Mouse (Mus musculus) liver, adult 2 months (tissue): ENCODE measurements at regions not wholly inside any gene's neighbourhood (a gene's known extent, or its start where the extent isn't known, plus 50 kb on each side); places are given as distances from the start of the nearest gene placed in this dataset.

Experiments used
- CTCF ChIP-seq: fragments of 200-500 bp; IDR thresholded peaks from 2 replicates; pipeline ENCODE4 v1.5.1; 2011; ENCODE audit warnings: low read depth, low read length, control low read depth
- POLR2A ChIP-seq: fragments of 200-500 bp; IDR thresholded peaks from 2 replicates; pipeline ENCODE4 v1.6.1; 2011; ENCODE audit warnings: low read length, control low read depth; ENCODE audit not compliant: insufficient read depth; ENCODE audit errors: extremely low read depth

GRCm38 (mm10) chr10:66781171-66781510 is 314.8 kb upstream of the Jmjd1c start:
- TF ChIP-seq CTCF (no peak), POLR2A (no peak)
